Mouse (Mus musculus) spleen, adult 10 weeks (tissue): Measurements from ENCODE around the gene Bbs7. TPM values are rescaled to one million over a fixed set of nuclear protein-coding genes. Genes with fewer than 3 reads are reported as not detected.

ENCODE experiments used
- polyA plus RNA-seq: library from polyadenylated mRNA; stranded (reverse); fragments of 350-450 nt; fragmentation: Illumina TruSeq; extraction: RNeasy Lipid Tissue Mini Kit (QIAGEN cat#74804); gene quantifications from one replicate; pipeline ENCODE4 v1.2.3, GENCODE M21; 2015; ENCODE audit warnings: low replicate concordance; ENCODE audit not compliant: insufficient read depth

Gene Bbs7
- 3.0 TPM for polyA plus RNA-seq

DNA sequence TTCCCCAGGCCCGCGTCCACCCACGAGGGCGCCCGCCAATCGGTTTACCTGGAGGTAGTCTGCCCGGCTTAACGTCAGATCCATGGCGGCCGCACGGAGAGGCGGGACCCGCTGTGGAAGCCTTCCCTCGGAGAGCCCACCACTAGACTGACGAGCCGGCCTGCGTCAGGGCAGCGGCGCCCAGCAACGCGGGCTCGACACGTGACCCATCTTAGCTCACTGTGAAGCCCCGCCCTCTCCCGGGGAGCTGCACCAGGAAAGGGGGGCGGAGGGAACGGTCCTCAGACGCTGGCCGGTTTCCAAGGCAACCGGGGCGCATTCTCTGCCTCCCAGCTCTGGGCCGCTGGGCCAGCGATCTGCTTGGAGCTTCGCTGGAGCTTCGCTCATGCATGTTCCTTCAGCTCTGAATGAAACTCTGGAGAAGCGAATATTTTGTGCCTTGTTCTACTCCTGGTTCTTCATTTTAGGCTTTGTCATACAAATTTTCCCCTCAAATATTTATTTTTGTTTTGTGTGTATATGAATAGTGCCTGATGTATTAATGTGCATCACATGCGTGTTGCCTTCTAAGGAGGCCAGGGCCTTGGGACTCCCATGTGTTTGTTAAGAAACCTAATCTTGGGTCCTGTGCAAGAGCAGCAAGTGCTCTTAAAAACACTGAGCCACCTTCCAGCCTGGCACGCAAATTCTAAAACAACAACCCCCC, at the start of gene Bbs7:
TSS of gene Bbs7 (minus strand) at position 276 of the 706 bp plus-strand sequence.

DNA sequence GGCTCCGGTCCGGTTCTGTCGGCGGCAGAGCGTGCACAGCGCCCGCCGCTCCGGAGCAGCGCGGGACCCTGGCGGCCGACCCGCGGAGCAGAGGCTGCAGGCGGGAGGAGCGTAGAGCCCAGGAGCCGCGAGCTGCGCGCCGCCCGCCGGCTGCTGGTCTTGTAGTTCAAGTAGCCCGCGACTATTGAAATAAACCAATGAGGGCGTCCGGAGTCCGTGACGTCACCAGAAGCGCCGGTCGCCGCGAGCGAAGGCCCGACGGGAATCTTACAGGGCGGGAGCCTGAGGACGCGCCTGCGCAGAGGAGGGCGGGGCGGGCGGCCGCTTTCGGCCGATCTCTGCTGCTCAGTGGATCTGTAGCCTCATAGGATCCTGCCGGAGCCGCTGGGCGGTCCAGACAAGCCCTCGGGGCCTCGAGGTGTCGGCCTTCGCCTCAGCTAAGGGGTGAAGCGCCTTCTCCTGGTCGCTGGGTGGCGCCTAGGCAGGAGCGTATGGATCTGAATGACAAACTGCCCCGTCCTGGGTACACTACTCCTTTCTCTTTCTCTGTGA, 41.4 kb downstream of the Bbs7 start, which contains the start of gene Ccna2:
TSS of gene Ccna2 (minus strand) at position 324 of the 552 bp plus-strand sequence.

DNA sequence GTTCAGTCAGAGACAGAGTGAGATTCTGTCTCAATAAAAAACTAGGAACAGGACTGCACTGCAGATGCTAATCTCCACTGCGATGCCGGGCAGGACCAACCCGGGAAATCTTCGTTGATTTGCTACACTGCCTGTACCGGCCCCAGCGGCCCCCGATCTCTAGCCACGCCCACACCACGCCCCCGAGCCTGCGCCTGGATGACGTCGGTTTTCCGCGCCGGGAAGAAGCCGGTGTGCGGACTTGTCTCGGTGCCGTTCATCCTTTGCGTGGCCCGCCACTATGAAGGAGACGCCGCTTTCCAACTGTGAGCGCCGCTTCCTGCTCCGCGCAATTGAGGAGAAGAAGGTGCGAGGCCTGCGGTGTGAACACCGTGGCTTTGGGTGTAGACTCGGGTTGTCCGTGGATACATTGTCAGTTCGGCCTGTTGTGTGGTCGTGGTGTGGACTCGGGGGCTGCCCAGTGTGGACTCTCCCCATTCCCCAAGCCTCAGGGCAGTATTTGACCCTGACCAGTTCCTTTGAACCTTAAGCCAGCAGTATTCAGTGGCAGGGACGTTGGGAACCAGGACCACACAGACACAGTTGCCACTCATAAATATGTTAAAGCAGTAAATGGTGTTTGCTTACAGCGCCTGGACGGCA, 60.8 kb downstream of the Bbs7 start, which contains the start of gene Exosc9:
TSS of gene Exosc9 (plus strand) at position 201 of the 642 bp plus-strand sequence.

Other genes with a start within 250 kb of the Bbs7 start
- 137 TPM for gene Anxa5, start 137.6 kb downstream of the Bbs7 start, polyA plus RNA-seq
- 0.47 TPM for gene 1810062G17Rik, start 137.5 kb downstream of the Bbs7 start, polyA plus RNA-seq
- gene Gm11549, start 91.7 kb downstream of the Bbs7 start, polyA plus RNA-seq = 0.08 TPM
- 59.1 TPM for gene Exosc9, start 60.9 kb downstream of the Bbs7 start, polyA plus RNA-seq
- 40.4 TPM for gene Ccna2, start 41.3 kb downstream of the Bbs7 start, polyA plus RNA-seq
- gene Trpc3, start 76.7 kb upstream of the Bbs7 start, polyA plus RNA-seq = 5.4 TPM
- 108 TPM for gene 4932438A13Rik, start 249.6 kb upstream of the Bbs7 start, polyA plus RNA-seq